Mouse (Mus musculus) layer of hippocampus, postnatal 25 days (tissue): ENCODE measurements around the gene Pgs1. TPM values are rescaled to one million over a fixed set of nuclear protein-coding genes. Genes with fewer than 3 reads are reported as not detected.
A peak's percentile ranks its signal among the peaks of the same experiment; 100 is the strongest.

Experiments
- DNase-seq, 2 experiments: peaks; one replicate each; pipeline ENCODE4 v3.0.0; 2022; ENCODE audit warnings: mixed read lengths in 2 of 2, low spot score in 1 of 2; ENCODE audit errors: extremely low spot score in 1 of 2
- total RNA-seq, 2 experiments: library from RNA; stranded (reverse); gene quantifications; 2 replicates each; pipeline ENCODE4 v1.2.3; 2021

The Pgs1 gene
- 10 to 100 TPM; 74.2 to 75.9 TPM for total RNA-seq

- peak; percentile 90 to 92 for DNase-seq
Observed at GRCm38 (mm10) chr11:117986126-117987031, at the start of gene Pgs1. Pgs1 (plus strand) TSS chr11:117986292.

GRCm38 (mm10) chr11:117939004-117939730, 46.9 kb upstream of the Pgs1 start:
- no peak for DNase-seq

DNA sequence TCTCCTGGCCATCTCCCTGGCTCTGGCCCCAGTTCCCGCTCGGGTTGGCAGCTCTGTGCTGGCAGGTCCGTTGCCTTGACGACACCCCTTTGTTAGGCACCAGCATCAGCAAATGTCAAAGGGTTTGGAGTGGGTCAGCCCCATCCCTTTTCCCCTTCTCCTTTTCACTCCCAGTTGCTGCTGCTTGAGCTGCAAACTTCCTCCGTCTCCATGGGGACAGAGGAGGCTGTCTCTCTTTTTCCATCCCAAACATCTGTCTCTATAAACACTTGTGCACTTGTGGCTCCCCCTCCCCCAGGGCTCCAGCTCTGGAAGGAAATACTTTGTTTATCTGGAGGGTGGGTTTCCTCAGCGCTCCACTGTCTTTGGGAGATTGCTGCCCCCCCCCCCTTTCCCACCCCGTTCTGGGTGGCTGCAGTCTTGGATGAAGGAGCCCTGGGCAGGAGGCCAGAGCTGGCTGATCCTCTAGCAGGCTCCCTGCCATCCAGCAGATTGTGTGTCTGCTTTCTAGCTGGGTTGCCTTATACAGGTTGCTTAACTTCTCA, 46.3 kb upstream of the Pgs1 start:
- DNase-seq, result peak; percentile 55 to 68

- no peak for DNase-seq
Observed at GRCm38 (mm10) chr11:117940881-117941280, 45.2 kb upstream of the Pgs1 start.

DNA sequence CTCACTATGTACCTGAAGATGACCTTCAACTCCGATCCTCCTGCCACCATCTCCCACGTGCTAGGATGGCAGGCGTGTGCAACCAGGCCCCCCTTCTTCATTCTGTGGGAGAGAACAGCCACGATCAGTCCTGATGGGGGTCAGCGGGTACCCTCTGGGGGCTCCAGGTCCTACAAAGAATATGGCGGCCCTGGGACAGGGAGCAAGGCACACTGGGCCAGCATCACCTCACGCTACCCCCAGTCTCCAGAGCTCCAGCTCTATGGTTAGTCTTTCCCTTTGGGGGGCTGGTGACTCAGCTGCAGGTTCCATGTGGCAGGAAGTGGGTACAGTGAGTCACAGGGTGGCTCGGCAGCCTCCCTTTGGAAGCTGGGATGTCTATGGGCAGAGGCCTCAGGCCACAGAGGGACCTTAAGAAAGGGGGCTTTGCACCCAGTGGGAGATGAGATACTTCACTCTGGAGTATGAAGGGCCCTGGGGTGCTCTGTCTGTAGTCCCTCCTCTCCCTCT, 44.7 kb upstream of the Pgs1 start:
- no peak for DNase-seq

GRCm38 (mm10) chr11:117941848-117942247, 44.2 kb upstream of the Pgs1 start:
- DNase-seq, result no peak

- DNase-seq, result no peak
Observed at GRCm38 (mm10) chr11:117946195-117946979, 39.7 kb upstream of the Pgs1 start.

DNA sequence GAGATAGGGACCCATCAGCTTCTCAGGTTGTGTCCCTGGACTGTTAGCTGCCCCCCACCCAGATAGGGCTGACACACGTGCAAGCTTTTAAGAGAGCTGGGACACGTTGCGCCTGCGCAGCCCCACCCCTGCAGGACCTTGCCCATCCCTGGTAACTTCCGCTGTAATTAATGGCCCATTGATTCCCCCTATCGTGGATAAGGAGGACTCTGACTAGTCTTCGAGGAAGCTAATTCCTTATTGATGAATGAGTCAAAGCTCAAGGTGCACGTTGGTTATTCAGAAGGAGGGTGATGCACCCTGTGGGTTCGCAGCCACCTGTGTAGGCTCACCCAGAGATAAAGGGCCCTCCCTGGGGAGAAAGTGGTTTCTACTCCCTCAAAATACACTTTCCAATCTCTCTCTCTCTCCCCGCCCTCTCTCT, 39.1 kb upstream of the Pgs1 start:
- no peak for DNase-seq

DNA sequence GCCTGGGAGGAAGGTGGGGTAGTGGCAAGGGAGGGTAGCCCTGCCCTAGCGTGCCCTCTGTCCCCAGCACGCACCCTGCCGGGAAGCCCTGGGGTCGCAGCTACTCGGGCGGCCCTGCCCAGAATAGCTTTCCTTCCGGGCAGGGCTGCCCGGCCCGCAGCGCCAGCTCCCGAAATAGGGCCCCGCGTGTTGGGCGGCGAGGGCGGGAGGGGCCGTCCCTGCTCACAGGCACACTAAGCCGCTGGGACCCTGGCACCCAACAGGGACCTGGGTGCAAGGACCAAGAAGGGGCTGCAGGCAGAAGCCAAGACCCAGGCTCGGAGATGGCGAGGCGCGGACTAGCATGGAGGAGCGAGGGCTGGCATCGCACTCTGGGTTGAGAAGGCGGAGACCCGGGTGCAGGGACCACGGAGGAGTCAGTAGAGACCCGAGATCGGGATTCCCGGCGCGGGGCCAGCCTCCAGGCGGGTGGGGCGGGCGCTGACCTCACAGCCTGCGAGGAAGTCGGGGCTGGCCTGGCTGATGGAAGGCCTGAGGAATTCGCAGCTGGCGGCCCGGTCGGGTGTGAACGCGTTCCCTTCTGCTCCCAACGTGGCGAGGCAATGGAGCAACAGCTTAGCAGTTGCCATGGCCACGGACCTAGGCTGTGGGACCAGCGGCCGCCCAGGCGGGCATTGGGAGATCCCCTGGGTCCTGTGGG, 36.5 kb upstream of the Pgs1 start:
- DNase-seq, result no peak

DNA sequence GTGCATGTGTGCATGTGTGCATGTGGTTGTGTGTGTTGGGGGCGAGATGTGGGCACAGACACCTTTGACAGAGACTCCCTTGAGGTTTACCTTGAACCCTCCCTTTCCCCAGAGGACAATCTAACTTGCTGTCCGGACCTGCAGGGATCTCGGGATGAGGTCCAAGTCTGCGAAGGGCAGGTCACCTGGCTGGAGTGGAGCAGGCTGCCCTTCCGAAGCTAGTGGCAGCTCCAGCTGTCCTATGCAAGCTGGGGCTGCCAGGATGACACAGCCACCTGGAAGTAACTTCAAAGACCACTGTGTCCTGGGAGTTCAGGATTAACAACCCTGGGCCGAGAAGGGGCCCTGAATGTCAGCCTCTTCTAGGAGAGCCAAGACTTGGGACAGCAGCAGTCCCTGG, 34.7 kb upstream of the Pgs1 start:
- no peak for DNase-seq

DNA sequence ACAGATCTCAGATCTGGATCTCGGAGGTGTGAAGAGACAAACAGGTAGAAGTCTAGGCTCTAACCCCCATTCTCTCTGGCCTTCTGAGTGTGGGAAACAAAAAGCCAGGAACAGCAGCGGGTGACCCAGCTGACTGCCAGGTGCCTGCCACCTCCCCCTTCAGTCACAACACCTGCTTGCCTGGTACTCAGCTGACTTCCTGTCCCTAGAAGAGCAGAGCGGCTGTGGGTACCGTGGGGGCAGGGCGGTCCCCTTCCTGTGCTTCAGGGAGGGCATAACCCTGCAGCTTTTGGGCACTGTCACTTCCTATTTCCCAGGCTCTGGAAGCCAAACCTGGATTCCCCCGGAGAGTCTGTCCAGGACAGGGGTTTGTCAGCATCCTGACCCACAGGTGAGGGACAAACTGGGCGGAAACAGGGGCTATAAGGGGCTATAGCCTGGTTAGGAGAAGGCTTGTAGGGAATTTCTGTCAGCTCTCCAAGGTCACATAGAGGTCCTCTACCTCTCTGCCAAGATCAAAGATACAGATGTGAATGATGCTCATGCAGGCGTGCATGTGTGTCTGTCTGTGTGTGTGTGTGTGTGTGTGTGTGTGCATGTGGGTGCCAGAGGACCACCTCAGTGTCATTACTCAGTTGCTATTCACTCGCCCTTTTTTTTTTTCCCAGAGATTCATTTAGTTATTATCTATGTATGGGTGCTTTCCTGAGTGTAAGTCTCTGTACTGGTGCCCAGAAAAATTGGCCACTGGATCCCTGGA, 33.7 kb upstream of the Pgs1 start:
- DNase-seq, result no peak

- DNase-seq, result no peak
Observed at GRCm38 (mm10) chr11:117954094-117954493, 32.0 kb upstream of the Pgs1 start.

DNA sequence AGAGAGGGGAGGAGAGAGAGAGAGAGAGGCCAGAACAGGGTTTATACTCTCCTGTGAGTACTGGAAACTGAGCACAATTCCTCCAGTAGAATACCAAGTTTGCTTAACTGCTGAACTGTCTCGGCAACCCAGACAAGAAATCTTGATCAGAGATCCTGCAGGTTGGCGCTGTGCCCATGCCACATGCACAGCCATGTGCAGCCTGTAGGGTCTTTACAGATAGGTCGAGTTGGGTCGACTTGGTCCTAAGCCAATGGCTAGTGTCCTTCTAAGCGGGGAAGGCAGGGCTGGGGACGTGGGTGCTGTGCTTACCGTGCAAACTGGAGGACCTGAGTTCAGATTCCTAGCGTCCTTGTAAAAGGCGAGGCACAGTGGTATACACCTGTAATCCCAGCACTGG, 31.3 kb upstream of the Pgs1 start:
- no peak for DNase-seq

DNA sequence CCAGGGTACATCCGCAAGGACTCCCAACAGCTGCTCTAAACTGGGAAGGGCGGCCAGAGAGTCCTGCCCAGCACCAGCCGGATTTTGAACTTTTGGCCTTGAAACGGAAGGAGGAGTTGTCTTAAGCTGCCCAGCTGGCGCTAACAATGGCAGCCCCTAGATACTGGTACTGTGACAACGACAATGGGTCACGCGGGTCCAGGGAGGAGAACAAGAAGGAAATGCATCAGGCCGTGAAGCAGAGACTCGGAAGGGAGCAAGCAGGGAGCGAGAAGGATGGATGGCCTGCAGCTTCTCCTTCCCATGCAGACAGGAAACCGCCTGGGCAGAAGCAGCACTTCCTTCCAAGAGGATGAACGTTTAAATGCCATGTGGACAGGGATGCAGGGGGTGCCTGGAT, 30.5 kb upstream of the Pgs1 start:
- no peak for DNase-seq

- no peak for DNase-seq
Observed at GRCm38 (mm10) chr11:117958197-117958596, 27.9 kb upstream of the Pgs1 start.

DNA sequence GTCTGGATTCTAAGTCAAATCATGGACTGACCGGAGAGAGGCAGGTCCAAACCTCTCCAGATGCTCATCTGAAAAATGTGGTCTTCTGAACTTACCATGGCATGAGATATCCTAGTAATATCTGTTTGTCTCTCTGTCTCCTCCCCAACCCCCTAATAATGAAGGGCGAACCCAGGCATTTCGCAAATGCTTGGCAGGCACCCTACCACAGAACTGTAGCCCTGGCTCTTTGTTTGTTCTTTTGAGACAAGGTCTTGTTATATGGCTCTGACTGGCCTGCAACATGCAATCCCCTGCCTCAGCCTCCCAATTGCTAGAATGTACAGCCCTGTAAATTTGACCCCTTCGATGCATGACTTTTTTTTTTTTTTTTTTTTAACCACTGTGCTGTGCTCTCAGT, 26.9 kb upstream of the Pgs1 start:
- DNase-seq, result no peak

GRCm38 (mm10) chr11:117959741-117960381, 26.2 kb upstream of the Pgs1 start:
- DNase-seq, result no peak

- DNase-seq, result no peak
Observed at GRCm38 (mm10) chr11:117960601-117961000, 25.5 kb upstream of the Pgs1 start.
